Mouse (Mus musculus): ENCODE results near the gene E2f4. TPM values are rescaled to one million over a fixed set of nuclear protein-coding genes. Genes with fewer than 3 reads are reported as not detected.

E2f4 gene
- total and polyA plus RNA-seq, 3 experiments, result 39.9 to 198 (median 51.0) TPM

DNA sequence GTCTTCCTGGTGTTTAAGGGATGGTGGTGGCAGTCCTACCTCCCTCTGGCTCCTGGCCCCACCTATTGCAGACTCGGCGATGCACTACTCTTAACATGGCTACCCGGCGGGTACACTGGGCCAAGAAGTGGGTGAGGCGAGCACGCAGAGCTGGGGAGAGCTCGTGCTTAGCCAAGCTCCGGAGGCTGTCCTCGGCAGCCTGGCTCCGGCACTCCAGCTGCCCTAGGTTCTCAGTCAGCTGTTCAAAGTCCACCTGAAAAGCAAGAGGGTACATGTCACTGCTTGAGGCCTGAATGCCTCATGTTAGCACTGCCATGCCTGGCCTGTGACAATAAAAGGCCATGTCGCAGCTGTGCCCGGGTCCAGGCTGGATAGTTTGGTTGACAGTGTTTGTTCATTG, 32.9 kb downstream of the E2f4 start:
- TF ChIP-seq CTCF (conservative IDR thresholded peaks at IDR 0.05 in 1 of 2, IDR thresholded peaks at IDR 0.05 in 1 of 2; ENCODE audit: low read depth in 2 of 2, low read length in 2 of 2), result no peak
- TF ChIP-seq SMC3 (IDR thresholded peaks at IDR 0.05; ENCODE audit: low read depth, low read length), result no peak
- TF ChIP-seq JUND (conservative IDR thresholded peaks at IDR 0.05; ENCODE audit: low read depth, low read length), result no peak
- no peak for TF ChIP-seq MYC (IDR thresholded peaks at IDR 0.05; ENCODE audit: low read depth, low read length)
- no peak for TF ChIP-seq RAD21 (IDR thresholded peaks at IDR 0.05; ENCODE audit: low read depth, low read length)
- TF ChIP-seq GABPA (IDR thresholded peaks at IDR 0.05; ENCODE audit: insufficient replicate concordance, low read depth, low read length), result no peak
- no peak for TF ChIP-seq CHD1 (IDR thresholded peaks at IDR 0.05; ENCODE audit: low read depth, low read length)
- in situ Hi-C loops (cut with MboI; ENCODE audit: low pct_ligation_motif_present, low pct_unique_long_range_greater_than_20kb, low sequenced_read_pairs), result no loop called here
- dilution Hi-C loops (cut with MboI; ENCODE audit: extremely low pct_ligation_motif_present, extremely low pct_unique_long_range_greater_than_20kb, low sequenced_read_pairs), result no loop called here

GRCm38 (mm10) chr8:105331469-105331868, 34.0 kb downstream of the E2f4 start:
- no peaks in the 10 kb centered on the region for H3K9me3 ChIP-seq (replicated peaks; ENCODE audit: low read length)
- H3K4me1 ChIP-seq (ENCODE audit: control insufficient read depth in 1 of 2, insufficient read depth in 2 of 2), result peaks cover 3 to 9% of the 10 kb centered on the region in 2 experiments
- in situ Hi-C loops (cut with MboI; ENCODE audit: low pct_ligation_motif_present, low pct_unique_long_range_greater_than_20kb, low sequenced_read_pairs) (no loop called here), dilution Hi-C loops (cut with MboI; ENCODE audit: extremely low pct_ligation_motif_present, extremely low pct_unique_long_range_greater_than_20kb, low sequenced_read_pairs) (no loop called here)
- H3K79me2 ChIP-seq (replicated peaks; ENCODE audit: control insufficient read depth, extremely low read depth, insufficient read depth, poor library complexity, severe bottlenecking), result peaks cover 11% of the 10 kb centered on the region
- H3K4me2 ChIP-seq (ENCODE audit: insufficient read depth, low read depth, poor library complexity, severe bottlenecking), result no peak overlapping the region
- TF ChIP-seq POLR2A (IDR thresholded peaks at IDR 0.05; ENCODE audit: low read depth, low read length) (no peak), MAX (IDR thresholded peaks at IDR 0.05; ENCODE audit: low read length) (no peak), SMC3 (IDR thresholded peaks at IDR 0.05; ENCODE audit: low read depth, low read length) (no peak), ETS1 (conservative IDR thresholded peaks at IDR 0.05; ENCODE audit: low read depth, low read length) (no peak), SIN3A (IDR thresholded peaks at IDR 0.05; ENCODE audit: low read length) (no peak), NRF1 (IDR thresholded peaks at IDR 0.05; ENCODE audit: low read depth, low read length) (no peak), USF1 (IDR thresholded peaks at IDR 0.05; ENCODE audit: low read depth, low read length) (no peak), GABPA (IDR thresholded peaks at IDR 0.05; ENCODE audit: insufficient replicate concordance, low read depth, low read length) (no peak), JUN (IDR thresholded peaks at IDR 0.05; ENCODE audit: insufficient read depth, low read depth, low read length) (no peak), TCF12 (IDR thresholded peaks at IDR 0.05; ENCODE audit: low read depth, low read length) (no peak), NELFE (IDR thresholded peaks at IDR 0.05; ENCODE audit: low read depth, low read length) (no peak), E2F4 (IDR thresholded peaks at IDR 0.05; ENCODE audit: insufficient replicate concordance, low read depth, low read length) (no peak), POLR2AphosphoS2 (IDR thresholded peaks at IDR 0.05; ENCODE audit: low read depth, low read length) (no peak), EP300 (IDR thresholded peaks at IDR 0.05; ENCODE audit: low read length) (no peak), BHLHE40 (IDR thresholded peaks at IDR 0.05; ENCODE audit: low read depth, low read length) (no peak), PAX5 (IDR thresholded peaks at IDR 0.05; ENCODE audit: low read length) (no peak)
- H3K36me3 ChIP-seq (replicated peaks in 1 of 2; ENCODE audit: control insufficient read depth in 1 of 2, insufficient read depth in 1 of 2, low read length in 1 of 2), result peaks cover 63 to 84% of the 10 kb centered on the region in 2 experiments
- H3K4me3 ChIP-seq (replicated peaks in 1 of 3; ENCODE audit: low read depth in 2 of 3, low read length in 2 of 3, poor library complexity in 1 of 3), result no peak overlapping the region
- no peaks in the 10 kb centered on the region for H3K27me3 ChIP-seq (replicated peaks)
- no peak for DNase-seq (ENCODE audit: extremely low read depth)
- no peak overlapping the region for H3K9ac ChIP-seq (ENCODE audit: insufficient read depth, low read depth)
- no peak overlapping the region for H3K27ac ChIP-seq (ENCODE audit: insufficient read depth, low read depth)

More for the DNA sequence above, 32.9 kb downstream of the E2f4 start:
- Histone ChIP-seq H3K36me3 (replicated peaks in 1 of 2; ENCODE audit: control insufficient read depth in 1 of 2, insufficient read depth in 1 of 2, low read length in 1 of 2) (peaks cover 51 to 73% of the 10 kb centered on the region in 2 experiments), H3K4me1 (ENCODE audit: control insufficient read depth in 1 of 2, insufficient read depth in 2 of 2) (peaks cover 3 to 10% of the 10 kb centered on the region in 2 experiments), H3K27me3 (replicated peaks) (no peaks in the 10 kb centered on the region), H3K4me3 (replicated peaks in 1 of 3; ENCODE audit: low read depth in 2 of 3, low read length in 2 of 3, poor library complexity in 1 of 3) (no peak overlapping the region), H3K9me3 (replicated peaks; ENCODE audit: low read length) (no peaks in the 10 kb centered on the region), H3K27ac (ENCODE audit: insufficient read depth, low read depth) (no peak overlapping the region), H3K4me2 (ENCODE audit: insufficient read depth, low read depth, poor library complexity, severe bottlenecking) (no peak overlapping the region), H3K9ac (ENCODE audit: insufficient read depth, low read depth) (no peak overlapping the region), H3K79me2 (replicated peaks; ENCODE audit: control insufficient read depth, extremely low read depth, insufficient read depth, poor library complexity, severe bottlenecking) (peaks cover 11% of the 10 kb centered on the region)
- DNase-seq (ENCODE audit: extremely low read depth), result no peak

Measured in CH12.LX (cell line).